Mouse (Mus musculus): ENCODE data around the gene Glod4. TPM values are rescaled to one million over a fixed set of nuclear protein-coding genes. Genes with fewer than 3 reads are reported as not detected.

The Glod4 gene
- total and polyA plus RNA-seq, 3 experiments = 121 to 190 (median 161) TPM

Other genes starting within 250 kb of the Glod4 start
- gene 1700016K19Rik, start 243.8 kb downstream of the Glod4 start, total RNA-seq (2012; rRNA removed) = 0.76 TPM in 1 of 2 replicates, not detected in the other
- not detected in 2 replicates for gene 1700016K19Rik, start 243.8 kb downstream of the Glod4 start, total RNA-seq (2014; rRNA removed)
- gene 1700016K19Rik, start 243.8 kb downstream of the Glod4 start, polyA plus RNA-seq (2012; ENCODE audit: insufficient read length, low read depth) = 0.53 TPM in 1 of 2 replicates, not detected in the other
- 0.80 and 0.85 TPM in 2 replicates for gene Rflnb, start 215.9 kb downstream of the Glod4 start, total RNA-seq (2012; rRNA removed)
- 0.19 and 0.26 TPM in 2 replicates for gene Rflnb, start 215.9 kb downstream of the Glod4 start, total RNA-seq (2014; rRNA removed)
- 0.31 and 0.69 TPM in 2 replicates for gene Rflnb, start 215.9 kb downstream of the Glod4 start, polyA plus RNA-seq (2012; ENCODE audit: insufficient read length, low read depth)
- gene Vps53, start 64.1 kb downstream of the Glod4 start, total RNA-seq (2012; rRNA removed) = 56.1 and 63.4 TPM in 2 replicates
- 55.1 and 62.2 TPM in 2 replicates for gene Vps53, start 64.1 kb downstream of the Glod4 start, total RNA-seq (2014; rRNA removed)
- 68.8 and 70.7 TPM in 2 replicates for gene Vps53, start 64.1 kb downstream of the Glod4 start, polyA plus RNA-seq (2012; ENCODE audit: insufficient read length, low read depth)
- gene Fam57a, start 64.1 kb downstream of the Glod4 start, total RNA-seq (2012; rRNA removed) = 10.2 and 12.3 TPM in 2 replicates
- gene Fam57a, start 64.1 kb downstream of the Glod4 start, total RNA-seq (2014; rRNA removed) = 5.8 and 7.0 TPM in 2 replicates
- 3.4 and 3.9 TPM in 2 replicates for gene Fam57a, start 64.1 kb downstream of the Glod4 start, polyA plus RNA-seq (2012; ENCODE audit: insufficient read length, low read depth)
- 0.97 and 1.6 TPM in 2 replicates for gene Dbil5, start 26.1 kb downstream of the Glod4 start, total RNA-seq (2012; rRNA removed)
- 1.3 and 1.4 TPM in 2 replicates for gene Dbil5, start 26.1 kb downstream of the Glod4 start, total RNA-seq (2014; rRNA removed)
- 1.5 TPM in 1 of 2 replicates, not detected in the other for gene Dbil5, start 26.1 kb downstream of the Glod4 start, polyA plus RNA-seq (2012; ENCODE audit: insufficient read length, low read depth)
- gene Gemin4, start 26.1 kb downstream of the Glod4 start, total RNA-seq (2012; rRNA removed) = 41.3 and 57.2 TPM in 2 replicates
- 44.4 and 51.6 TPM in 2 replicates for gene Gemin4, start 26.1 kb downstream of the Glod4 start, total RNA-seq (2014; rRNA removed)
- 34.2 and 46.5 TPM in 2 replicates for gene Gemin4, start 26.1 kb downstream of the Glod4 start, polyA plus RNA-seq (2012; ENCODE audit: insufficient read length, low read depth)
- gene Mrm3, start within 50 bp of the Glod4 start, total RNA-seq (2012; rRNA removed) = 40.2 and 52.0 TPM in 2 replicates
- gene Mrm3, start within 50 bp of the Glod4 start, total RNA-seq (2014; rRNA removed) = 35.1 and 40.6 TPM in 2 replicates
- 41.2 and 41.6 TPM in 2 replicates for gene Mrm3, start within 50 bp of the Glod4 start, polyA plus RNA-seq (2012; ENCODE audit: insufficient read length, low read depth)
- 16.5 and 19.2 TPM in 2 replicates for gene Nxn, start 155.4 kb upstream of the Glod4 start, total RNA-seq (2012; rRNA removed)
- gene Nxn, start 155.4 kb upstream of the Glod4 start, total RNA-seq (2014; rRNA removed) = 12.9 and 15.3 TPM in 2 replicates
- gene Nxn, start 155.4 kb upstream of the Glod4 start, polyA plus RNA-seq (2012; ENCODE audit: insufficient read length, low read depth) = 24.8 and 25.0 TPM in 2 replicates
- 53.8 and 65.2 TPM in 2 replicates for gene Timm22, start 163.2 kb upstream of the Glod4 start, total RNA-seq (2012; rRNA removed)
- 81.4 and 81.5 TPM in 2 replicates for gene Timm22, start 163.2 kb upstream of the Glod4 start, total RNA-seq (2014; rRNA removed)
- gene Timm22, start 163.2 kb upstream of the Glod4 start, polyA plus RNA-seq (2012; ENCODE audit: insufficient read length, low read depth) = 44.6 and 62.5 TPM in 2 replicates

Data from CH12.LX (cell line).